Mouse (Mus musculus): ENCODE data around the gene Plekhg5. TPM values are rescaled to one million over a fixed set of nuclear protein-coding genes. Genes with fewer than 3 reads are reported as not detected.
A peak's percentile ranks its signal among the peaks of the same experiment; 100 is the strongest.
"Not testable (repeated sequence)": the region's sequence is repeated elsewhere in the genome, so short reads cannot be mapped to it uniquely, and the experiment has no call there.

Plekhg5 gene
- 1 to 10 TPM; 4.9 to 6.6 TPM for total RNA-seq (2021)
- long read RNA-seq, experiment 1, partial matches to known transcripts, result 2 of 9 reads
- long read RNA-seq, experiment 1, other reads (novel, unspliced or antisense), result 3 of 9 reads
- long read RNA-seq, experiment 2, partial matches to known transcripts, result 0 of 7 reads
- long read RNA-seq, experiment 2, other reads (novel, unspliced or antisense), result 3 of 7 reads

- no peak for TF ChIP-seq CTCF (IDR thresholded peaks at IDR 0.05)
- intact Hi-C loops (cut with DNase I), result no loop called here
- peak within 1 kb of the TSS; percentile 51 for H3K27ac ChIP-seq
- peak; percentile 79 for DNase-seq
- H3K4me3 ChIP-seq, result peak within 1 kb of the TSS; percentile 57
Measured at GRCm38 (mm10) chr4:152072121-152072601, at the start of gene Plekhg5. Gene Plekhg5 (plus strand): TSS chr4:152072498.

DNA sequence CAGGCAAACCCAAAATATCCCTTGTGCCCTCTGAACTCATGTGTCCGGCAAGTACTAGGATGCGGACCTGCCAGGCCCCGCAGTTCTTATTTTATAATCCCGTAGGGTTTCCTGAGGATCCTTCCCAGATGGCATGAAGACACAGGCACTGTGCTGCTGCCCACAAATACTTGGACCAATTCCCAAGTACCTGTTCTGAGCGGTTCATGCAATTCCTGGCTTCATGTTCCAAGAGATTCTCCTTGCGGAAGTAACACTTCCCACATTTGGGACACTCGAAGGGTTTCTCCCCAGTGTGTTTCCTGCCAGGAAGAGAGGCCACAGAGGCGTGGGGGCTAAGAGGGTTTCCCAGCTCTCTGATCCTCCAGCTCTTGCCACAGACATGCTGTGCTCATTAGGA lies 49.8 kb upstream of the Plekhg5 start:
- no peak for TF ChIP-seq CTCF (IDR thresholded peaks at IDR 0.05)
- Histone ChIP-seq H3K4me3 (no peak overlapping the region), H3K27ac (no peak overlapping the region)
- intact Hi-C loops (cut with DNase I), result no loop called here
- no peak for DNase-seq

DNA sequence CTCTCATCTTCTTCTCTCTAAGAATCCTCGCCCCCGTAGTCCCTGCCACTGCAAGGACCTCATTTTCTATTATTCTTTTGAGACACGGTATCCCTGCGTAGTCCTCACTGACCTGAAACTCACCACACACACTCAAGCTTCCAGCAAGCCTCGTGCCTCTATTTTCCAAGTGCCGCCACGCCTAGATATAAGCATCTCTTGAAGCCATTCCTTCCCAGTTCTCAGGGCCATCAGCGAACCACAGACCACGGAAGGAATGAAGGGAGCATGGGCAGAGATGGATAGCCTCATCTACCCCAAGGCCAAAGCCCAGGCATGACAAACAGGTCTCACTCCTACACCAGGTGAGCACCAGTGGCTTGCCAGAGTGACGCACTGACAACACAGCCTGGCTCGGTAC lies 47.8 kb upstream of the Plekhg5 start:
- Histone ChIP-seq H3K27ac (no peak overlapping the region), H3K4me3 (no peak overlapping the region)
- TF ChIP-seq CTCF (IDR thresholded peaks at IDR 0.05), result no peak
- intact Hi-C loops (cut with DNase I), result no loop called here
- DNase-seq, result no peak

DNA sequence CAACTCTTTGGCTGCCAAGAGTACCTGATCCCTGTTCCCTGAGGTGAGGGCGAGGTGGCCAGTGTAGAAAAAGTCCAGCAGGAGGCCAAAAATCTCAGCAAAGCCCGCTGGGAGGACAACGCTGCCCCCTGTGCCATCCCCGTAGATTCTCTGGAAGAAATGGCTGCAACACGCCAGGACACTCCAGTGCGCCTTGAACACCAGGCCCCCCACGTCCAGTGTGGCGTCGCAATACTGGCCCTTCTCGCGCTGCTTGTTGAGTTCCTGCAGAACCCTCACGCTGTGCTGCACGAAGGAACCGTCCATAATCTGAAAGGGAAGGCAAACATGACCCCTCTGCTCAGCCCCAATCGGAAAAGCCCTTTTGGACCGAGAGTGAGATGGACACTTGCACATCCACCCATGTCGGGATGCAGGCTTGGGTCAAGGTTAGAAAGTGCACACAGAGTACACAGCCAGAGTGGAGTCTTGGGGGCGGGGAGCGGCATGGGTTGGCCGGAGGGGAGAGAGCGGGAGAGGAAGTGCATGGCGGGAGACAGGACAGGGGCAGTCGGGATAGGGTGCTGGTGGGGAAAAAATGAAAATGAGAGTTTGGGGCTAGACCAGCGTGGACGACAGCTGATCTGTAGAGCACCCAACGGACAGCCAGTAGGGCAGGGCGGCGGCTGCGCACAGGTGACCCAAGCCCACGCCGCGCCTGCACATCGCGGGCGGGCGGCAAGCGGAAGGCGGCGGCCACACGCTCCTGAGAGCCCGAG lies 45.4 kb upstream of the Plekhg5 start:
- TF ChIP-seq CTCF (IDR thresholded peaks at IDR 0.05), result no peak
- peak; percentile 19 for DNase-seq
- peak overlapping the region; percentile 90 for H3K4me3 ChIP-seq
- intact Hi-C loops (cut with DNase I), result no loop called here
- H3K27ac ChIP-seq, result peak overlapping the region; percentile 95

- intact Hi-C loops (cut with DNase I), result no loop called here
- TF ChIP-seq CTCF (IDR thresholded peaks at IDR 0.05), result no peak
- DNase-seq, result peak; percentile 98
- peak within 1 kb of the TSS; percentile 90 for H3K4me3 ChIP-seq
- H3K27ac ChIP-seq, result peak within 1 kb of the TSS; percentile 95
Measured at GRCm38 (mm10) chr4:152027524-152027923, 44.8 kb upstream of the Plekhg5 start, which contains the start of gene Zbtb48. Gene Zbtb48 (minus strand): TSS chr4:152027671.

- Histone ChIP-seq H3K27ac (peak overlapping the region; percentile 95; the same call in 1 of the 2 replicates), H3K4me3 (peak overlapping the region; percentile 90)
- no peak for DNase-seq
- intact Hi-C loops (cut with DNase I), result no loop called here
- no peak for TF ChIP-seq CTCF (IDR thresholded peaks at IDR 0.05)
Measured at GRCm38 (mm10) chr4:152028456-152028855, 43.8 kb upstream of the Plekhg5 start.

GRCm38 (mm10) chr4:152029087-152029486 lies 43.2 kb upstream of the Plekhg5 start:
- DNase-seq, result no peak
- intact Hi-C loops (cut with DNase I), result no loop called here
- TF ChIP-seq CTCF (IDR thresholded peaks at IDR 0.05), result peak; percentile 53
- H3K27ac ChIP-seq, result no peak overlapping the region
- H3K4me3 ChIP-seq, result no peak overlapping the region

DNA sequence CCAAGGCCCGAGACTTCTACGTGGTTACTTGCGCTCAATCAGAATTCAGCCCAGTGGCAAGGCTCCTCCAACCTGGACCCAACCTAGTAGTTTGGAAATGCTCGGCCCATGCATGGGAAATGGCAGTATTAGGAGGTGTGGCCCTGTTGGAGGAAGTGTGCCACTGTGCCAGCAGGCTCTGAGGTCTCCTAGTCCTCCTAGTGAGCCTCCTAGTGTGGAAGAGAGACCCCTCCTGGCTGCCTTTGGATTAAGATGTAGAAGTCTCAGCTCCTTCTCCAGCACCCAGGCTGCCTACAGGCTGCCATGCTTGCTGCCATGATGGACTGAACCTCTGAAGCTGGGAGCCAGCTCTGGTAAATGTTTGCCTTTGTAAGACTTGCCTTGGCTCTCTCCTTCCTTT lies 42.3 kb upstream of the Plekhg5 start:
- H3K27ac ChIP-seq, result no peak overlapping the region
- intact Hi-C loops (cut with DNase I), result no loop called here
- DNase-seq, result no peak
- H3K4me3 ChIP-seq, result no peak overlapping the region
- TF ChIP-seq CTCF (IDR thresholded peaks at IDR 0.05), result no peak

DNA sequence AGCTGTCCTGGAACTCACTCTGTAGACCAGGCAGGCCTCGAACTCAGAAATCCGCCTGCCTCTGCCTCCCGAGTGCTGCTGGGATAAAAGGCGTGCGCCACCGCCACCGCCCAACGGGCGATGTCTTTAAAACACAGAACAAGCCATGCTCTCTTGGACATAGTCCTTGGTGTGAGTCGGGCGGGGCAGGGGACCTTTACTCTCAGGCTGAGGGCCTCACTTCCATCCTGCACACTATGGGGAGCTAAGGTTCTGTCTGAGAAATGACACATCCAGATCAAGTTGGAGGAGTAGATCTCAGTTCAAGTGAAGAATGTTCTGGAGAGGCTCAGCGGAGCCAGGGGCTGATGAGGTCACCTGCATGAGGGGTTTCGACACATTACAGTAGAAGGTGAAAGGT lies 39.4 kb upstream of the Plekhg5 start:
- no peak overlapping the region for H3K27ac ChIP-seq
- H3K4me3 ChIP-seq, result no peak overlapping the region
- no peak for TF ChIP-seq CTCF (IDR thresholded peaks at IDR 0.05)
- no peak for DNase-seq
- intact Hi-C loops (cut with DNase I), result no loop called here

- intact Hi-C loops (cut with DNase I); DNase-seq; H3K27ac ChIP-seq; H3K4me3 ChIP-seq: not testable (repeated sequence)
- TF ChIP-seq CTCF (IDR thresholded peaks at IDR 0.05), result peak; percentile 41
Measured at GRCm38 (mm10) chr4:152036464-152036863, 35.8 kb upstream of the Plekhg5 start.

DNA sequence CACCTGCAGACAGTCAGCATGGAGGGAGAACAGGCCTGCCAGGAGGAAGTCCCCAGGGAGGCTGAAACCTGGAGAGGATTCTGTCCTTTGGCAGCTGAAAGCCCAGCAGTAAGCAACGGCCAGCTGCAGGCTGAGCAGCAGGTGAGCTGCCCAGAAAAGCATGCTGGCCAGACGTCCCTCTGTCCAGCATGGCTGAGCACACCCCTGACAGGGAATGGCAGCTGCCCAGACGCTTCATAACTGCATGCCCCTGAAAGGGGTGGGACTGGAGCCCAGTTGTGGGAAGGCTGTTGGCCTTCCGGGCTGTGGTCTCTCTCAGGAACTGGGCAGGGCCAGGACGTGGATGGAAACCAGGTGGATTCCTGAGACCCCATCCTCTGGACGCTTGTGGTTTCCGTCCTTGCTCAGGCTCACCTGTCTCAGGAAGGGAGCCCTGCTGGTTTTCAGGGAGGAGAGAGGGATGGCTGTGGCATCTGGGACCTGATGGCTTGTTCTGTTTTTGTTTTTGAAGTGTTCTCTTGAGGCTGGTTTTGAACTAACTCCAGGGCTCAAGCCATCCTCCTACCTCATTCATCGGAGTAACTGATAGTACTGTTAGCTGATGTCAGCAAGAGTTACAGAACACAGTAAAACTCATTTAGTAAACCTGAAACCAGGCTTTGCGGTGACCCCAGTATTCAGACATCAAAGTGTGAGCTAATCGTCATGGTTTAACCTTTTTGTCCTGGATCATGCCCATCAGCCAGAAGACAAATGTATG lies 33.9 kb upstream of the Plekhg5 start, which contains the start of gene Tas1r1:
TSS of gene Tas1r1 (minus strand) at position 344 of the 760 bp plus-strand sequence.
- Histone ChIP-seq H3K4me3 (peak within 1 kb of the TSS; percentile 95), H3K27ac (peak within 1 kb of the TSS; percentile 95)
- peak; percentile 72 for DNase-seq
- no peak for TF ChIP-seq CTCF (IDR thresholded peaks at IDR 0.05)
- intact Hi-C loops (cut with DNase I), result loop anchor here (1.0 to 2.0 kb wide), 2 partner anchors 58 kb away; no protein-coding TSS in a partner anchor

DNA sequence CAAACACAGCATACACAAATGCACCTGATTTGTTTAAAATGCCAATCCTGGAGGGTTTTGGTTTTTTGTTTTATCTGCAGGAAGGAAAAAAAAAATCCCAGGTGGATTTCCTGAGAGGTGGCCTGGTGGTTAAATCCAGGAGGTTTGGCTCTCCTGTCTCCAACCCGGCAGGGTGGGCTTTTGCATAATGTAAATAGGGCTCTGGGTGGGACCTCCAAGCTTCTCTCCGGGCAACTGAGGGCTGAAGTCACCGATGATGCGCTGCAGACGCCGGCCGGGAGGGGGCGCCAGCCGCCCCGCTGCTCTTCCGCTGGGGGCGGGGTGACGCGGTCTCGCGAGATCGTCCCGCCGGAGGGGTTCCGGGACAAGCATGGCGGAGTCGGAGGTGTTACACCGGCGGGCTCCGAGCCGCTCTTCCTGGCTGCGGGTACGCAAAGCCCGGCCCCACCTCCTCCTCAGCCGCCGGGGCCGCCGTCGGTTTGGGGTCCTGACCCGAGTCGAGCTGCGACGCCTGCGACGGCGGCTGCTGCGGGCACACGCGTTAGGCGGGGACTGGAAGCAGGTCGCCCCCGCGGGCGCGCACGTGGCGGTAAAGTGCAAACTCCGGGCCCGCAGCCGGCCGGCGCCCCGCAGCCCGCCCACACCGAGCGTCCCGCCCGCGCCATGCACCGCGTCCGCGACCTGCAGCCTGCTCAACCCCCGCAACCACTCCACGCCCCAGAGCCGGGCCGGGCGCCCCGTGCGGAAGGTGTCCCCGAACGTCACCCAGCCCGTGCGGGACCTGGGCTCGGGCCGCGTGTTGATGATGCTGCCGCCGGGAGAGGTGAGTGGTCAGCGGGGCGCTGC lies 33.1 kb upstream of the Plekhg5 start, which contains the start of gene Nol9:
TSS of gene Nol9 (plus strand) at position 337 of the 846 bp plus-strand sequence.
- Histone ChIP-seq H3K27ac (peak within 1 kb of the TSS; percentile 95), H3K4me3 (peak within 1 kb of the TSS; percentile 95)
- no peak; the same call in 1 of the 2 replicates for TF ChIP-seq CTCF (IDR thresholded peaks at IDR 0.05)
- peak; percentile 96 for DNase-seq
- intact Hi-C loops (cut with DNase I), result loop anchor here (1.0 to 2.0 kb wide), 2 partner anchors 57 to 58 kb away; no protein-coding TSS in a partner anchor
